Mouse (Mus musculus) right cerebral cortex, postnatal 4 days (tissue): ENCODE measurements around the gene Lamc1.
"Not testable (repeated sequence)": the region's sequence is repeated elsewhere in the genome, so short reads cannot be mapped to it uniquely, and the experiment has no call there.

Source experiments
- DNase-seq: peaks from one replicate; pipeline ENCODE4 v3.0.0-alpha.2; 2022

Gene Lamc1

DNA sequence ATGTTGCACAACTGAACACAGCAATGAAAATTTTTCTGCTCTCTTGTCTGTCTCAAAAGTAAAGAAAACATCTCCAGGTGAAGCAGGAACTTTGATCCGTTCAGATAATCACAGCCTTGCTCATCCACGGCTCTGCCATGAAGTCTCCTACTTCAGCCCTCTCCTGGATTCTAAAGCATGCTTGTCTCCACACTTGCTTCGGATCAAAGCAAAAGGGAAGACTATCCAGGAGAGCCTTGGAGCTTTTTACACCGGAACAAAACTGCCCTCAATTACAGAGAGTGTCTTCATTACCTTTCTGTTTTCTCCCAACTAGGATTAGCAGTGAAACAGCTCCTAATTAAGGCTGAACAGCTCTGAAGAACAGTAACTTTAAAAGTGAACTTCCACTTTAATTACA is 1.4 kb downstream of the Lamc1 start:
- DNase-seq = no peak

DNA sequence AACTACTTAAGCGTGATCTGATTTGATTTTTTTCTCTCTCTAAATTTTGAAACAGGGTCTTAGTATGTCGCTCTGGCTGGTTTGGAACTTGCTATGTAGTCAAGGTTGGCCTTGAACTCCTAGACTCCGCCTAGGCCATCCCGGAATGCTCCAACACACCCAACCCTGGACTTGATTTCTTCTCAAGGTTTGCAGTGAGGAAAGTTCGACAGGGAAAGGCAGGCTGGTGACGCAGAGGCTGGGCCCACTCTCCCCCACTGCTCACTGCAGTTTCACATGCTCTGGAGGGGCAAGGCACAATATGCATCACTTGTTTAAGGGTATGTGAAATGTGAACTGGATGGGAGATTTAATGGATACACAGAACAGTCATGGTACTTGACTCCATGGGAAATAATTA is 3.3 kb downstream of the Lamc1 start:
- DNase-seq = no peak

DNA sequence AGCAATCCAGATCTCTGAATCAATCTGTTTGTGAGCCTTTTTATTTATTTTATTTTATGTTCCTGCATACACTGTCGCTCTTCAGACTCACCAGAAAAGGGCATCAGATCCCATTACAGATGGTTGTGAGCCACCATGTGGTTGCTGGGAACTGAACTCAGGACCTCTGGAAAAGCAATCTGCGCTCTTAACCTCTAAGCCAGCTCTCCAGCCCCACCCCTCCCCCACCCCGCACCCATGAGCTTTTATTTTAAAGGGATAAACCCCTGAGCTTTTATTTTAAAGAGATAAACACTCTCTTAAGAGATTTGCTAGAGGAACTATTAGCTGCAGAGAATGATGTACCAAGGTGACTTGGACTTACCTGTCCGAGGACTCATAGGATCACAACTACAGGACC is 5.5 kb downstream of the Lamc1 start:
- no peak for DNase-seq

DNA sequence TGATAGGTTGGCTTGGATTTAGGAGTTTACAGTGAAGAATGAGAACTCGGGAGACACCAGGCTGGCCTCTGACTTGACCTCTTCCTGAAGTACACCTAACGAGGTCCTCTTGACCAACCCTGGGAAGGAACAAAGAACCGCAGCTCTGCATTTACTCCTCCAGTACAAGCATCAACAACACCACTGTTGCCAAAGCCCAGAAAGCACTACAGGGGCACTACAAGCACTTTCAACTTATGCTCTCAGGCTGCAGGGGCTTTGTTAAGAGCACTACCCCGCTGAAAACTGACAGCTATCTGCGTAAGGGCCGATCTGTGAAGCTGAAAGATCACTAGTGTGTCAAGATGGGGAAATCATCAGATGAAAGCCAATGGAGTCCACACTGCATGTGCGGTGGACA is 6.4 kb downstream of the Lamc1 start:
- no peak for DNase-seq

DNA sequence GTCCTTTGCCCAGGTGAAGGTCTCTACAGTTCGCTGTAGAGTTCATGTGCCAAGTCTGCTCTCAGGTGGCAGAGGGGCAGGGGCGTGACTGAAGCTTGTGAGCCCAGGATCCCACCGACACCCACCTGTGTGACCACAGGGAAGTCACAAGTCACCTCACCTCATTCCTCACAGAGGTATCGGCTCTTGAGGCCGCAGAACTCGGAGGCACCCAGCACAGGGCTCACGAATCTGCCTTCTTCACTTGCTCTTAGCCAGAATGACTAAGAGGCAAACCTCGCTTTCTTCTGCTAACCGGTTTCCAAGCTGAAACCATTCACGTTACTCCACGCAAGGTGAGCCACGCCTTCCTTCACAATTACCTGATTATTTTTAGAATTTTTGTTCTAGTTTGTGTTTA is 11.2 kb downstream of the Lamc1 start:
- DNase-seq = no peak

DNA sequence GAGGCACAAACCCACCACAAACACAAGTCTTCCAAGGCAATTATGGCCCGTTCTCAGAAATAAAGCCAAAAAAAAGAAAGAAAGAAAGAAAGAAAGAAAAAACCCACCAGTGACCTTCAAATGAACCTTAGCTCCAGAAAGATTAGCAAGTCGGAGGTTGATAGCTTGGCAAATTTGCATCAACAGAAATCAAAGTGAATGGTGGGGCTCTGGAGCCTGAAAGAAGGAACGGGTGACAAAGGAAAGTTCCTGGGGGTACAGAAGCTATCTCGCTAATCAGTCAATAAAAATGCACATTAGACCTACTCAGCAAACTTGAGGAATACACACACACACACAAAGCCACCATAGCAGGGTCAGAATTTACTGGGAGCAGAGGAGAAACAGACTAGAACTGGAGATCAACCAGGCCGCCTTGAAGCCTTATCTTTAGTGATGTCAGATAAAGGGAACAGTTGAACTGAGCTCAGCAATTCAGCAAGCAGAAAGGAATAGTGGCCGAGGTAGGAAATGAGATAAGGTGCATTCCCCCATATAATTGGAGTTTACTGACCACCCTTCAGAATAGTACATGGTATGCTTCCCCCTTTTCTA is 11.9 kb downstream of the Lamc1 start:
- no peak for DNase-seq

DNA sequence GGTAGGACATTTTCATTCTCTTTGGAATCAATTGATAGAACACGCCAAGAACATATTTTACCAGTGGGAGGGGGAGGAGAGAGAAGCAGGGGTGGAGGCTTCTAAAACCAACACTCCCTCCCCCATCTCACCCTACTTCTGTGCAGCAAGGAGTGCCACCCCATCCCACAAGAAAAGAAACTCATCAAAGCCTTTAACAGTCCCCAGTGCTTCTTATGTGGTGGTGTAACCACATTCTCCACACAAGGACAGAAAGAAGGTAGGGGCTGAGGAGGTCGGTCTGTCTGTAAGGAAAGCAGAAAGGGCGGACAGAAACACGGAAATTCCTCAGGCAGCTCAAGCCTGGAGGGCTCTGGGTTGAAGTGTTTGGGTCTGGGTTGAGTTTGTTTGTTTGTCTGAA is 12.5 kb downstream of the Lamc1 start:
- DNase-seq = no peak

DNA sequence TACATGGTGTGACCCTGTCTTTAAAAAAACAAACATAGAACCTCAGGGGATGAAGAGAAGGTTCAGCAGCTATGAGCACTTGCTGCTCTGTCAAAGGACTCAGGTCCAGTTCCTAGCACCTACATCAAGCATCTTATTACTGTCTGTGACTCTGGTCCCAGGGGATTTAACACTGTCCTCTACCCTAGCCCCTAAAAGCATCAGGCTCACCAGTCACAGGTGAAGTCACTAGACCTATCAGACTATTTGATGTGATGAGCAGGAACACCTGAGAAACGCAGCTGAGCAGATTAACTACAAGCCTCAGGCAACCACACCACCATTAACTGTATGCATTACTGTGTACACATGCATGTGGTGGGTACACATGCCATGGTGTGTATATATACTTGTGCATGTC is 13.8 kb downstream of the Lamc1 start:
- no peak for DNase-seq

DNA sequence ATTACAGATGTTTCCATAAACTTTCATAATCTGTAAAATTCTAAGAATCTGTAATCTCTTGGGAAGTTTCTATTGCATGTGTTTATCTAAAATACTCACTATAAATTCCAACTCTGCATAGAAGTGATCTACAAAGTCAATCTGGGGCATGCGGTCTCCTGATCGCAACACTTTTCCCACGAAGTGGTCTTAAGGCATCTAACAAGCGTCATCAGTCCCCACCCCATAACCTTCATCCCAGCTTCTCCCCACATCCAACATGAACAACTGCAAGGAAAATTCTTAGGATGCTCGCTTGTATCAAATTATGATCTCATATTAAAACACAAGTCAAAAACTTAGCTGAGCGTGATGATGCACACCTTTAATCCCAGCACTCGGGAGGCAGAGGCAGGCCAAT is 14.3 kb downstream of the Lamc1 start:
- DNase-seq = no peak

DNA sequence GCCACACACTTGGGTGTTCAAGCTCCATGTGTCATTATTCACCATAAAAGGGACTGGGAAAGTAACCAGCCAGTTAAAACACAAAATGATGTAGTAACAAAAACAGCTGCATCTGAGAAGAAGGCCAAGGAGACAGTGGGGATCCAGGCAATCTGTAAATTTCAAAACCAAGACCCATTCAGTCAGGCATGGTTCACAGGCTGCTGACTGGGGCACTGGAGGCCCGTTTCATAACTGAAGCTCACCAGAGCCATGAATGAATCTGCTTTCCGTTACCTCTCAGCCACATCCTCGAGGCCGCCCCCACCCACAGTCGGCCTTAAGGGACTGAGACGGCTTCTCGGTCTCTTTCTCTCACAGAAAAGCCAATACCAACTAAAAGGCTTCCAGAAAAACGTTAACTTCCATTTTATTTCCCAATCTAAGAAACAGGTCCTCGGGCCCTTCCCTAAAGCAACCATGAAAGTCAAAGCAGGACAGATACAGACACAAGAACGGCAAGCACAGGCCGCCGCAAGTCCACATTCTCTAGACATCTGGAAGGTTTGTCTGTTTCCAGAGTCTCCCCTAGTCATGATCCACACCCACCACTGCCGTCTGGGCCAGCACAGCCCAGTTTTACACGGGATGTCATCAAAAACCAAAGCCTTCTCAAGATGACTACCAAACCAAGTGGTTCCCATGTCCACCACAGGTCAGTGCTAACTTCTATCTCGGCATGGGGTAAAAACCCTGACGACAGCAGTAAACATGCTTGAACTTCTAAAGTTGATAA is 14.9 kb downstream of the Lamc1 start:
- no peak for DNase-seq

DNA sequence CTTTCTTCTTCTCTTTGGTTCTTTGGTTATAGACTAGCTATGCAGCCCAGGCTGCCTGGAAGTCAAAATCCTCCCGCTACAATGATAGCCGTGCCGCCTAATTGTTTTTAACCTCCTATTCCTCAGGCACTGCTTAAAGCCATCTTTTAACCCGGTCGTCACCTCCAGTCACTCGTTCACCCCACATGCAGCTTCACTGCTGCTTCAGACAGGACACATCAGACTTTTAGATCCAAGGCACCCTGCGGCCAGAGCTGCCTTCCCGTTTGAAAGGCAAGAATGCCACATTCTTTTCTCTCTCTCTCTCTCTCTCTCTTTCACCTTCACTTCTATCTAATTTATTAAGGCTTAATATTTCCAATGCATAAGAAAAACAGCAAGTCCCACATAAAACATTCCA is 15.6 kb downstream of the Lamc1 start:
- no peak for DNase-seq

DNA sequence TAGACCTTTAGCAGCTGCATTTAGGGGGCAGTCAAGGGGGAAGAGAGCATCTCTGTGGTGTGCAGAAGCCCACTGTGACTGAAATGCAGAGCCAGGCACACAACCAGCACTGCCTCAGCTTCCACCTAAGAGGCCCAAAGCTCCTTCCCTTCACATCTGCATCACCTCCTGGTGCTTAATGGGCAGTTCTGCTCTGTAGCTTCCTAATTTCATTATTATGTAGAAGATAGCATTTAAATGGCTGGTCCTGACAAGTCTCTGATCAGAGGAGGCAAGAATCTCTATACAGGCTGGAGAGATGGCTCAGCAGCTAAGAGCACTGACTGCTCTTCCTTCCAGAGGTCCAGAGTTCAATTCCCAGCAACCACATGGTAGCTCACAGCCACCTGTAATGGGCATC is 16.3 kb downstream of the Lamc1 start:
- DNase-seq = no peak

DNA sequence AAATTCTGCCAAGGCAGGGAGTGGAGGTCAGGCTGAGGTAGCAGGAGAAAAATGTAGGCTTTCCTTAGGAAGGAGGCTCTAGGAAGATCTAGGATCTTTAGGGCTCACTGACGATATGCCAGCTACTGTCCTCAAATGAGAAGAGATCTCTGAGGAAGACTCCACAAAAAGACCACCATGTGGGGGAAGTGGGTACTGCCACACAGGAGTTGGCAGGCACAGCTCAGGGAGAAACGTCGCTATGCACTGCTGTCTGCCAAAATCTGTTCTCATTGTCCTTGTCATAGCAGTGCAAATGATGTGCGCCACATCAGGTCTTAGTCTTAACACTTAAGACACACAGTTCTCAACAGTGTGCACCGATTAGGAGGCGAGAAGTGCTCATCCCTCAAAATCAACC is 17.5 kb downstream of the Lamc1 start:
- DNase-seq = no peak

DNA sequence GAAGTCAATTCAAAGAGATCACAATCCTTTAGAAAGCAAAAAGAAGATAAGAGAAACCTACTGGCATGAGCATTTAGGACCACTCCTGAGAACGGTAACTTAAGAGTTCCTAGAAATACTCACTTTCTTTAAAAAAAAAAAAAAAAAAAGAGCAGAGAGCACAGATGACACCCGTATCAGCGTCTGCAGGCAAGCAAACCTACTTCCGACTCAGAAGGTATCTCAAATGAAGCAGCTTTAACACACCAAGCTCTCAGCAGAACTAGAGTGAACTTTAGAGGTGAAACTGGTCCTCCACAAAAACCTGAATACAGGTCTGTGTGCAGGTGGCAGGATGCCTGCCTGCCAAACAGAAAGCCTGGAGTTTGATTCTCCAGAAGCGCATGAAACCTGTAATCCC is 19.6 kb downstream of the Lamc1 start:
- DNase-seq = no peak

DNA sequence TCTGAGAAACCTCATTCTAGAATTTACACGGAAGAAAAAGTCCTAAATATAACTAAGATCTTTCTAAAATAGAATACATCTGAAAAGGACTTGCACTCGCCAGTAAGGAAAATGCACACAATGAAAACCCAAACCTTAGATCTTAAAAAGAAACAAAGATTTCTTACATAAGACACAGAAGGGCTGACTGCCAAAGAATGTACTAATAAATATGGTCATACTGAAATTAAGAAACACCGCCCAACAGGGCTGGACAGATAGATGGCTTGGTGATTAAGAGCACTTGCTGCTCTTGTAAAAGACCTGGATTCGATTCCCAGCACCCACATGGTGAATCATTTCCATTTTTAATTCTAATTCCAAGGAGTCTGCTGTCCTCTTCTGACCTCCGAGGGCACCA is 22.4 kb downstream of the Lamc1 start:
- no peak for DNase-seq

DNA sequence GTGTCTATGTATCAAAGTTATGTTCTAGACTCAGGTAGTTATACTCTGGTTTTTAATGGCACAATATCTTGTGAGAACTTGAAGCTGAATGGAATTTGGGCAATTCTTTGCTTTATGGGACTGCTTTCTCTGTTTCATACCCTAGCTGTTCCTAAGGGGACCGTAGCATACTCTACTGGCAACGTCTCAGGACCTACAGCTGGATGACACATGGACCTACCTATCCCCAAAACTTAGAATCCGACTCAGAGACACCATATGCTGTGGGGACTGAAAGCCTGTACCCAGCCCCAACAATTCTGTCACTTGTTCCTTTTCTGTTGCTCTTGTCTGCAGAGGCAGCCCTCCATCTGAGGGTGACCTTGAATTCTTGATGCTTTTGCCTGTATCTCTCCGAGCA is 23.3 kb downstream of the Lamc1 start:
- no peak for DNase-seq

DNA sequence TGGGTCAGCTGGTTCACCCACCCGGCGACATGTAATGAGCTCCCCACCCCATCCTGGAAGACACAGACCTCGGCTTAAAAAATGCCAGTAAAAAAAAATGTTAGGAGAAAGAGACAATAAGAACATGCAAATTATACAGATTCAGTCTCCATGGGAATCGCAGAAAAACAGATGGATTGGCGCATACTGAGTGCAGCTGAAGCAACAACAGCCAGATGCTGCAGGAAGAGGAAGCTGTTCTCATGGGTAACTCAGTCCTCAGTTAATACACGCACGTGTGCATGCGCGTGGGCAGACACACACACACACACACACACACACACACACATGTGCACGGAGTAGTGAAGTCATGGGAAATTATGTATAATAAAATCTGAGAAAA is 23.7 kb downstream of the Lamc1 start:
- DNase-seq = peak; percentile 23

DNA sequence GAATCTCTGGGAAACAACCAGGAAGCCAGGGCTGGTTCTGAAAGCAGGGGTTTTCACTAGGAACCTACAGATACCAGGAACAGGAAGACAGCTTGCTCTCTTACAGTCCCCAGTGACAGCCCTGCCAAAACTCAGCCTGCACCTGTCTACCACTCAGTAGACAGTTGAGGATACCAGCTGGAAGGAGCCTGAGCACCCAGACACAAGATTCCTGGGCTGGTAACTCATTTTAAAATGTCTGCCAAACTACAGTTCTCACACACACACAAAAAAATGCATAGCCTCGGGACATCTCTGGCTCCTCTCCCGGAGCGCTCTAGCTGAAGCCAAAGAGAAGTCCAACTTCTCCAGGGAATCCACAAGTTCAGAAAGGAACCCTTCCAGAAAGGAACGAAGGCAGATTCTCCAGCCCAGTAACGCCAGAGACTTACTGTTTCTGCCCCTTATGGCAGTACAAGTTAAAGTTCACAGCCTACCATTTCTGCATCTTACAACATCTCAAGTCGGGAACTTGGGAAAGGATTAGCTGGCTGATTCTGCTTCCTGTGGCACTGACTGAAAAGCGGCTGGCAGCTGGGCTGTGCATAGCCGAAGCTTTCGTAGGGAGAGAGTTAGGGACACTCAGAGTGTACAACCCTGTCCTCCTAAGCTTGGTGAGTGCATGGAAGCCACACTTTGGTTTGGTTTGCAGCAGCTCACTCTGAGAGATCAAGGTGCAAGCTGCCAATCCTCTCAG is 24.2 kb downstream of the Lamc1 start:
- peak; percentile 69 for DNase-seq

DNA sequence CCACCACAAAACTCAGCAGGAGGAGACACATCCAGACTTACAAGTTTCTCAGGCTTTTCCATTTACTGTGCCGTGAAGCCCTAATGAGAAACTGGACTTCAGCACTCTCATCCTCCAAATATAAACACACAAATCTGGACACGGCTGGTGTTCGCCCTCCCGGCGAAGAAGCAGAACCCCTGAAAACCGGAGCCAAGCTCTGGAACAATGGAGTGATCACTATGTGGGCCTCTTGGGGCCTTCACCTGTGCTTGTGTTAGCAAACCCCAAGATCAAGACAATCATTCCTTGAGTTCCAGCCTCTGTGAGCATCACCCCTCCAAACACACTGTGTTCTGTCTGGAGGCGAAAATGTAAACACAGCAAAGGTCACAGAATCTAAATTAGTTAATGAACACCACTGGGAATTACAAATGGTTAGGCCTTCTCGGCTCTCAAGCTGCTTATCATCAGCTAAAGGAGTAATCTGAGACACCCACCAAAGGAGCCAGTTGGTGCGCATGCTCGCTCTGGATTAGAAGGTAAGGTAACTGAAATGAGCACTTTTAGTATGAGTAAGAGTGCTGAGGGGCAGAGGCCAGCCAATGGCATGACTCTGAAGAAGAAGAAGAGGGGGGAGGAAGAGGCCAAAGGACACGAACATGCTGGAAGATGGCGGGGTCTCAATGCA is 24.9 kb downstream of the Lamc1 start:
- no peak for DNase-seq

DNA sequence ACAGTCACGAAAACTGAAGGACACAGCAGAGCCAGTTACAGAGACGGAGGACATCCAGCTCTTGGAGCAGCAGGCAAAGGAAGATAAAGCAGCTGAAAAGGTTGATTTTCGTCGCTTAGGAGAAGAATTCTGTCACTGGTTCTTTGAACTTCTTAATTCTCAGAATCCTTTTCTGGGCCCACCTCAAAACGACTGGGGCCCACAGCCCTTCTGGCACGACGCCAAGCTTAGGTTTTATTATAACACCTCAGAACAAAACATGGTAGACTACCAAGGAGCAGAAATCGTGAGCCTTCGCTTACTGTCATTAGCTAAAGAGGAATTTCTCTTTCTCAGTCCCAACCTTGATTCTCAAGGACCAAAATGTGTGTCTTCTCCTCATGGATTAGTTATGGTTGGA is 26.9 kb downstream of the Lamc1 start:
- DNase-seq = not testable (repeated sequence)

DNA sequence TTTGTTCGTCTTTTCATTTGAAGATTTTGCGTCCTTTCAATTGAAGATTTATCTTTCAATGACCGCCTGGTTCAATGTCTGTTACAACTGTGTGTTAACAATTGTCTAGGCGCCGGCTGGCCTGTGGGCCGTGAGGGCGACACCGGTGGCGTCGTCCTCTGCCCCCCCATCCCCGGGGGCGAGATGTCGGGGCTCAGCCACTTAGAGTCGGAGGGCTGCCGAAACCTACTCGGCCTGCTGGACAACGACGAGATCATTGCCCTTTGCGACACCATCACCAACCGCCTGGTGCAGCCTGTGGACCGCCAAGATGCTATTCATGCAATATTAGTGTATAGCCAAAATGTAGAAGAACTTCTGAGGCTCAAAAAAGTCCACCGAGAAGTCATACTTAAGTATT is 27.3 kb downstream of the Lamc1 start:
- DNase-seq = not testable (repeated sequence)

DNA sequence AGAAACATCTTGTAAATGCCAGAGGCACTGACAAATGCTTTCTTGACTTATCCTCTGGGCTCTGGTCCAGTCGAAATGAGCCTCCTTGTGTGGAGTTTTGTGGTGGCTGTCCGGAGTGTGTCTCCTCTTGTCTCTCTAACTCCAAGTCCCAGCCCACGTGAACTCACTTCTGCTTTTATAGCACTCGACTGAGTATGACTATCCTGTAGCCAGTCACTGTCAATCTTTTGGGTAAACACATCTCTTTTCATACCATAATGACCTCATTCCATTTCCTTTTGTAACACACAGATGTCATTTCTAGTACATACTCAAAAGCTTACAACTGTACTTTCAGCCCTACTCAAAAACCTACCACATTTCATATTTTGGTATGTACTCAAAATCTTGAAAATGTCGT is 33.1 kb downstream of the Lamc1 start:
- not testable (repeated sequence) for DNase-seq

DNA sequence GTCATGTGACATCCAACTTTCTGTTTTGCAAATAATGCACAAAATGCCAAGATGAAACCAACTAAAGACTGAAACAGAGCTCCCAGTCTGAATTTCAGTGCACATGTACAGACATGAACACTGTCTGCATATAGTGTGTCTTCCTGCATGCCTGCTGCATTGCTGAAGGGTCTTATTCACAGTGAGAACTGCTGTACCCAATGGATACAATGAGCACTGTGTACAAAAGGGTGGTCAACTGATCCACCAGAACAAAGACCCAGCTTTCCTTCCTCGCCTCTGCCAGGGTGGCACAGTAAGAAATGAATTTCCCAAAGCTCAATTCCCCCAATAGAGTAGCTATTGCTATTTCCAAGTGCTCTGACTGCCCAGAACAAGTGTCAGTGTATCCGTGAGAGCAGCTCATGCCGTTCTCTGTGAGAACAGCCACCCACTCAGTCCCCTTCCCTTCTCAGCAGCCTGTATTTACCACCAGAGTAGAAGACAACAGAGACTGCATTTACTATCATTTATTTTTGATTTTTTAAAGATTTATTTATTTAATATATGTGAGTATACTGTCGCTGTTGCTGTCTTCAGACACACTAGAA is 34.7 kb downstream of the Lamc1 start:
- DNase-seq = not testable (repeated sequence)
